Mouse (Mus musculus): ENCODE measurements at regions not wholly inside any gene's neighbourhood (a gene's known extent, or its start where the extent isn't known, plus 50 kb on each side); places are given as distances from the start of the nearest gene placed in this dataset.

- no peak for TF ChIP-seq FLI1 (IDR thresholded peaks at IDR 0.05; ENCODE audit: low read length)
- H3K36me3 ChIP-seq (replicated peaks; ENCODE audit: low read length), result no peaks in the 10 kb centered on the region
- H3K9me3 ChIP-seq, result no peaks in the 10 kb centered on the region
- H3K27me3 ChIP-seq (replicated peaks), result no peaks in the 10 kb centered on the region
- H3K4me3 ChIP-seq (replicated peaks), result no peak overlapping the region
- no peaks in the 10 kb centered on the region; the same call in 1 of the 2 replicates for H3K4me1 ChIP-seq
These were observed 97.7 kb upstream of the Kcnj16 start for GRCm38 (mm10) chr11:110870133-110870532.

DNA sequence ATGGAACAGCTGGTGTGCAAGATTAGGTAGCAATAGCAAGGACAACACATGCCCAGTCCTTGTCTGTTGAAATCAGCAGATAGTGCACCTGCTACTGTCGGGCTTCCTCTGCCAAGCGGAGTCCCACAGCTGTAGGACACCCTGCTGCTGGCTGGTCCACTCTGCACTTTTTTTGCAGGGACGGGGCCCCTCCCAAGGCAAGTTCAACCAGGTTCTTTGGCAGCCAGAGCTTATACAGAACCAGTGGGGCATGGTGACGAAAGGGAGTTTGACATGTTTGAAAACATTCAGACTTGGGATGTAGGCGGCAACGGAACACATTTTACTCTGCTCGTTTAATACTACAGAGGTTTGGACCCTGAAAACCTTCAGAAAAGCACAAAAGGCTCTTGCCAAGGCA lies 93.2 kb upstream of the Kcnj16 start:
- TF ChIP-seq GATA1 (IDR thresholded peaks at IDR 0.05; ENCODE audit: borderline replicate concordance, low read length), result no peak
- TF ChIP-seq FLI1 (IDR thresholded peaks at IDR 0.05; ENCODE audit: low read length), result no peak
- H3K4me3 ChIP-seq (replicated peaks), result no peak overlapping the region

GRCm38 (mm10) chr11:110880971-110881370 lies 86.9 kb upstream of the Kcnj16 start:
- no peaks in the 10 kb centered on the region for H3K27me3 ChIP-seq (replicated peaks)
- TF ChIP-seq GATA1 (IDR thresholded peaks at IDR 0.05; ENCODE audit: borderline replicate concordance, low read length) (no peak), FLI1 (IDR thresholded peaks at IDR 0.05; ENCODE audit: low read length) (no peak)
- H3K4me3 ChIP-seq (replicated peaks), result no peak overlapping the region
- H3K9me3 ChIP-seq, result no peaks in the 10 kb centered on the region; the same call in 1 of the 2 replicates
- H3K36me3 ChIP-seq (replicated peaks; ENCODE audit: low read length), result no peaks in the 10 kb centered on the region
- H3K4me1 ChIP-seq, result no peaks in the 10 kb centered on the region

More for the DNA sequence above, 93.2 kb upstream of the Kcnj16 start:
- Histone ChIP-seq H3K27me3 (replicated peaks) (no peaks in the 10 kb centered on the region), H3K4me1 (no peaks in the 10 kb centered on the region; the same call in 1 of the 2 replicates), H3K36me3 (replicated peaks; ENCODE audit: low read length) (no peaks in the 10 kb centered on the region), H3K9me3 (no peaks in the 10 kb centered on the region)

DNA sequence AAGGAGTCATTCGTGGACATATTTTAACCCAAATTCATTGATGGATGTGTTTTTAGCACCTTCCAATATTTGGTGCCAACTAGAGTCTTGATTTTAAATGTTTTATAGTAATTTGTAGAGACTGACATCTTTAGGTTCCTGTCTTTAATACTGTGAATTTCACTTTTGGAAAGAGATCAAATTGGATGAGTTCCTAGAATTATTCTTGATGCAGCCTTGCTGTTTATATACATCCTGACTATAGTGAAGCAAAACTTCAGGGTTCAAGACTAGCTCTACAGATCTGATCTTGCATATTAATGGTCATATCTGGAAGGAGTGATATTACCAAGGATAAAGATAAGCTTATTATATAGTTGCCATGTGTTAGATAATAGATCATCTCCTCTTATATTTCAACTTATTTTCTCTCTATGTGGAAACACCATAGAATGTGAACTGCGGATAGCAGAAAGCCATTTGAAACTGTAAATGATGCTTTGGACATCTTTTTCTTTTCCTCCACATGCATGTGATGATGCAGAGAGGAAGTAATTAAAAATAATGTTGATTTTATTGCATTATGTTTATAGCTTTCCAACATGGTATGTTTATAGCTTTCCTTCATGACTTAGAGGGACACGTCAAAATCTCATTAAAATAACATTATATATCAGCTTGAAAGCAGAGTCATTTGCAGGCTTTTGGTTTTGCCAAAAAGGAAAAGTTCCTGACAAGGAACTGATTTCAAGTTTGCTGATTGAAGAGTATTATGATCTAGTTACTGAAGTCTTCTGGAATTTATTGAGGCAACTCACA lies 78.3 kb upstream of the Kcnj16 start:
- no peaks in the 10 kb centered on the region for H3K27me3 ChIP-seq (replicated peaks)
- H3K36me3 ChIP-seq (replicated peaks; ENCODE audit: low read length), result no peaks in the 10 kb centered on the region
- H3K4me1 ChIP-seq, result no peaks in the 10 kb centered on the region
- no peak for TF ChIP-seq GATA1 (IDR thresholded peaks at IDR 0.05; ENCODE audit: borderline replicate concordance, low read length)
- TF ChIP-seq FLI1 (IDR thresholded peaks at IDR 0.05; ENCODE audit: low read length), result no peak
- H3K4me3 ChIP-seq (replicated peaks), result no peak overlapping the region
- no peaks in the 10 kb centered on the region for H3K9me3 ChIP-seq

DNA sequence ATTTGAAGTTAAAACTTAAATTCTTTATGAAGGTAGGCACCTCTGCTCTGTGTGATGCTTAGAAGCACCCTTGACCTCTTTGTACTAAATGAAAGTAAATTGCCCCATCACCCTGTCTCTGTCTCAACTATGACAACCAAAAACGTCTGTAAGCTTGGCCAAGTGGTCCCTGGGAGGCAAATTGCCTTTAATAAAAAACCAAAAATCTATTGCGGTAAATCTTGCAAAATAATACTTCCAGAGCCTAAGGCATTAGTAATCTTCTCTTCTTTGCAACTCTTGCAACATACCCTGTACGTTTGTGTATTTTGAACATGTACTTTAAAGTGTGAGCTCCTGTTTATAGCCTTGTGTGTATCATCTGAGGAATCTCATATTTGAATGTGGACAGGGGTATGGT lies 77.4 kb upstream of the Kcnj16 start:
- Histone ChIP-seq H3K4me3 (replicated peaks) (no peak overlapping the region), H3K9me3 (no peaks in the 10 kb centered on the region), H3K27me3 (replicated peaks) (no peaks in the 10 kb centered on the region), H3K4me1 (no peaks in the 10 kb centered on the region), H3K36me3 (replicated peaks; ENCODE audit: low read length) (no peaks in the 10 kb centered on the region)
- TF ChIP-seq FLI1 (IDR thresholded peaks at IDR 0.05; ENCODE audit: low read length) (no peak), GATA1 (IDR thresholded peaks at IDR 0.05; ENCODE audit: borderline replicate concordance, low read length) (no peak)

- no peaks in the 10 kb centered on the region for H3K4me1 ChIP-seq
- H3K4me3 ChIP-seq (replicated peaks), result no peak overlapping the region
- no peaks in the 10 kb centered on the region for H3K27me3 ChIP-seq (replicated peaks)
- peaks cover 13% of the 10 kb centered on the region for H3K9me3 ChIP-seq
- no peak for TF ChIP-seq FLI1 (IDR thresholded peaks at IDR 0.05; ENCODE audit: low read length)
- no peak for TF ChIP-seq GATA1 (IDR thresholded peaks at IDR 0.05; ENCODE audit: borderline replicate concordance, low read length)
- H3K36me3 ChIP-seq (replicated peaks; ENCODE audit: low read length), result no peaks in the 10 kb centered on the region
These were observed 64.9 kb upstream of the Kcnj16 start for GRCm38 (mm10) chr11:110902918-110903317.
